Mouse (Mus musculus) heart, embryonic 16.5 days (tissue): Measurements from ENCODE around the gene Stx2. TPM values are rescaled to one million over a fixed set of nuclear protein-coding genes. Genes with fewer than 3 reads are reported as not detected.
A peak's percentile ranks its signal among the peaks of the same experiment; 100 is the strongest.

Experiments used
- ATAC-seq: fragments of 200-750 bp; cut with Nextera tagmentation; replicated peaks from 2 replicates; pipeline ENCODE4 v1.8.0; 2017; ENCODE audit warnings: moderate number of reproducible peaks; ENCODE audit not compliant: insufficient read depth, low FRiP score; ENCODE audit errors: extremely low read depth
- H3K27ac ChIP-seq: fragments of 300-500 bp; sonication (generic); 2 replicates; pipeline ENCODE4 v1.5.1; 2014; ENCODE audit warnings: mild to moderate bottlenecking, low read length, control low read depth, moderate library complexity
- H3K27me3 ChIP-seq: fragments of 300-500 bp; sonication (generic); 2 replicates; pipeline ENCODE4 v1.6.1; 2014; ENCODE audit warnings: low read length, mixed read lengths; ENCODE audit not compliant: control insufficient read depth, insufficient read depth
- H3K36me3 ChIP-seq: fragments of 300-500 bp; sonication (generic); 2 replicates; pipeline ENCODE4 v1.6.1; 2014; ENCODE audit not compliant: control insufficient read depth, insufficient read depth
- H3K4me1 ChIP-seq: fragments of 300-500 bp; sonication (generic); 2 replicates; pipeline ENCODE4 v1.6.1; 2014; ENCODE audit warnings: low read length, mixed read lengths; ENCODE audit not compliant: control insufficient read depth, insufficient read depth
- H3K4me2 ChIP-seq: fragments of 300-500 bp; sonication (generic); 2 replicates; pipeline ENCODE4 v1.6.1; 2014; ENCODE audit warnings: low read depth, mild to moderate bottlenecking, control low read depth, low read length
- H3K4me3 ChIP-seq: fragments of 300-500 bp; sonication (generic); 2 replicates; pipeline ENCODE4 v1.5.1; 2014; ENCODE audit warnings: mild to moderate bottlenecking, control low read depth, low read length
- H3K9ac ChIP-seq: fragments of 300-500 bp; sonication (generic); 2 replicates; pipeline ENCODE4 v1.6.1; 2014; ENCODE audit warnings: low read length, control low read depth
- H3K9me3 ChIP-seq: fragments of 300-500 bp; sonication (generic); replicated peaks from 2 replicates; pipeline ENCODE4 v1.6.1; 2016; ENCODE audit warnings: low read length; ENCODE audit not compliant: control insufficient read depth
- WGBS: fragments of 180-500 bp; shearing (Covaris S2); extraction: QIAGEN DNeasy Blood & Tissue Kit; methylation state at CpG from one replicate; pipeline ENCODE4 v1.1.7; 2014; 5-methylcytosine and 5-hydroxymethylcytosine counted together
- polyA plus RNA-seq: library from polyadenylated mRNA; unstranded; fragments of >200 nt; fragmentation: Nextera tagmentation; extraction: Ambion mirVana; gene quantifications from 2 replicates; pipeline ENCODE4 v1.2.1, GENCODE M21; 2015

The Stx2 gene
- 23.0 and 25.1 TPM in 2 replicates for polyA plus RNA-seq

- Histone ChIP-seq H3K27me3 (no peaks in the 10 kb centered on the region), H3K4me2 (peak within 1 kb of the TSS; percentile 91), H3K27ac (peak within 1 kb of the TSS; percentile 55), H3K9me3 (no peaks in the 10 kb centered on the region), H3K4me1 (peaks cover 13% of the 10 kb centered on the region), H3K9ac (peak within 1 kb of the TSS; percentile 88), H3K36me3 (no peaks in the 10 kb centered on the region), H3K4me3 (peak within 1 kb of the TSS; percentile 83)
- under 1% methylated on average over 35 of the region's 39 CpGs for WGBS
- ATAC-seq: peak; percentile 92
These were observed at the start of gene Stx2 for GRCm38 (mm10) chr5:129008412-129008826. TSS of gene Stx2 (minus strand) at chr5:129008574.

DNA sequence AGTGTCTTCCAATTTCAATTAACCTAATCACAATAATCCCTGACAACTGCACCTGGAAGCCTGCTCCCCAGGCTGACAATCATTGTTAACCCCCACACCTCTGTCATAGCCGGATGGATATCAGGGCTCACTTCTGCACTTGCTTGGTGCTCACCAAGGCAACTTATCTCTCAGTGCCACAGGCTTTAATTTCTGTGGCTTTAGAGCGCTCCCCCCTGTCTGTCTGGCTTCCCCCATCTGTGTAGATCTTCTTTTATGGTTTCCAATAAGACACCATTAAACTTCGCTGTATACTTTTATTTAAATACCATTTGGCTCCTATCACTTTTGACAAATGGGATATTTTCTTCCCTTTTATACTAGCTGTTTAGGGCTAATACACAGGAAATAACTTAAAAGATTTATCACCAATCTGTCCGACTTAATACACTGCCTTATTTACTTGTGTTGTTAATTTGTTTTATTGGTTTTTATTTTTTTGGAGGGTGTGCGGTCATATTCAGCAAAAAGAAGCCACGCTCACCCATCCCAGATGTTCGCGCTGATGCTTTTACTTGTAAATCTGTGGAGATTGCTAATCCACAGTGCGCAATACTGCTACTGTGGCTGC is 46.4 kb upstream of the Stx2 start:
- ATAC-seq: no peak
- H3K4me3 ChIP-seq: no peak overlapping the region
- 0 out of 2 replicates have a peak, but pooled peaks cover 8% of the 10 kb centered on the region for H3K27me3 ChIP-seq
- no peak overlapping the region for H3K4me2 ChIP-seq
- H3K4me1 ChIP-seq: no peaks in the 10 kb centered on the region
- 73% methylated on average over 9 of the region's 9 CpGs for WGBS
- no peak overlapping the region for H3K27ac ChIP-seq
- no peaks in the 10 kb centered on the region for H3K36me3 ChIP-seq
- H3K9ac ChIP-seq: no peak overlapping the region
- H3K9me3 ChIP-seq: no peaks in the 10 kb centered on the region

- 0 out of 2 replicates have a peak, but pooled peaks cover 6% of the 10 kb centered on the region for H3K27me3 ChIP-seq
- no peak overlapping the region for H3K27ac ChIP-seq
- no peaks in the 10 kb centered on the region for H3K4me1 ChIP-seq
- H3K4me3 ChIP-seq: no peak overlapping the region
- H3K36me3 ChIP-seq: no peaks in the 10 kb centered on the region
- no peak for ATAC-seq
- WGBS: 42% methylated on average over 20 of the region's 20 CpGs
- no peaks in the 10 kb centered on the region for H3K9me3 ChIP-seq
- no peak overlapping the region for H3K4me2 ChIP-seq
- H3K9ac ChIP-seq: no peak overlapping the region
These were observed 44.4 kb upstream of the Stx2 start for GRCm38 (mm10) chr5:129052636-129053355.

DNA sequence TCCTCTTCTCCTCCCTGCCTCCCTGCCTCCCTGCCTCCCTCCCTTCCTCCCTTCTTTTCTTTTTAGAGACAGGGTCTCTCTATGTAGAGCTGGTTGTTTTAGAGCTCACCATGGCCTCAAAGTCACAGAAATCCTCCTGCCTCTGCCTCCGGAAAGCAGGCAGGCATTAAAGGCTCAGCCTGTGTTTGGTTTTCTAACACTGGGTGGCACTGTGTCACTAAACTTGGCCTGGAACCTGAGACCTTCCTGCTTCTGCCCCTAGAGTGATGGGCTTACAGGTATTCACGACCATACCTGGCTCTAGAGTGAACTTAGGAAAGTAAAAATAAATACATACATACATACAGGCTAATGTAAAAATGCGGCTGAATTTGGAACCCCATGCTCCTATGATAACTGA is 43.5 kb upstream of the Stx2 start:
- H3K4me2 ChIP-seq: no peak overlapping the region
- 82% methylated on average over 3 of the region's 3 CpGs for WGBS
- no peak overlapping the region for H3K27ac ChIP-seq
- ATAC-seq: no peak
- H3K4me1 ChIP-seq: no peaks in the 10 kb centered on the region
- H3K27me3 ChIP-seq: 0 out of 2 replicates have a peak, but pooled peaks cover 6% of the 10 kb centered on the region
- H3K9me3 ChIP-seq: 0 out of 2 replicates have a peak, but pooled peaks cover 3% of the 10 kb centered on the region
- H3K36me3 ChIP-seq: no peaks in the 10 kb centered on the region
- H3K4me3 ChIP-seq: no peak overlapping the region
- no peak overlapping the region for H3K9ac ChIP-seq

DNA sequence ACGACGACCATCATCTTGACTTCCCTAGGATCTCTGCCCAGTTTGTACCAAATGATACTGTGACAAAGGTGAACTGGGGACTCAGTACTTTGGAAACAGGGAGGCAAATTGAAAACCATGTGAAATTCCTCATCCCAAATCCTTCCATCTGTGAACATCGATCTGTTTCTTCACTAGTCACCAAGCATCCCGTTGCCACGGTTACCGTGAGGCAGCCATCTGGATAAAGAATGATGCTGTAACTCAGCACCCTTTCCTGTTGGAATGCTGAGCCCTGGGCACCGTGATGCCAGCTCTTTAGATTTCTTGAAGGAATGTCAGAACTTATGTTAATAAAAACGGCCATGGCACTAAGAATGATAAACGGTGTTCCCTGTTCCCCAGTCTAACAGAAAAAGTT is 41.0 kb upstream of the Stx2 start:
- Histone ChIP-seq H3K4me1 (0 out of 2 replicates have a peak, but pooled peaks cover 2% of the 10 kb centered on the region), H3K36me3 (no peaks in the 10 kb centered on the region), H3K9me3 (0 out of 2 replicates have a peak, but pooled peaks cover 3% of the 10 kb centered on the region), H3K4me2 (no peak overlapping the region), H3K4me3 (no peak overlapping the region), H3K27ac (no peak overlapping the region), H3K27me3 (0 out of 2 replicates have a peak, but pooled peaks cover 2% of the 10 kb centered on the region), H3K9ac (no peak overlapping the region)
- ATAC-seq: no peak
- 79% methylated on average over 9 of the region's 9 CpGs for WGBS

DNA sequence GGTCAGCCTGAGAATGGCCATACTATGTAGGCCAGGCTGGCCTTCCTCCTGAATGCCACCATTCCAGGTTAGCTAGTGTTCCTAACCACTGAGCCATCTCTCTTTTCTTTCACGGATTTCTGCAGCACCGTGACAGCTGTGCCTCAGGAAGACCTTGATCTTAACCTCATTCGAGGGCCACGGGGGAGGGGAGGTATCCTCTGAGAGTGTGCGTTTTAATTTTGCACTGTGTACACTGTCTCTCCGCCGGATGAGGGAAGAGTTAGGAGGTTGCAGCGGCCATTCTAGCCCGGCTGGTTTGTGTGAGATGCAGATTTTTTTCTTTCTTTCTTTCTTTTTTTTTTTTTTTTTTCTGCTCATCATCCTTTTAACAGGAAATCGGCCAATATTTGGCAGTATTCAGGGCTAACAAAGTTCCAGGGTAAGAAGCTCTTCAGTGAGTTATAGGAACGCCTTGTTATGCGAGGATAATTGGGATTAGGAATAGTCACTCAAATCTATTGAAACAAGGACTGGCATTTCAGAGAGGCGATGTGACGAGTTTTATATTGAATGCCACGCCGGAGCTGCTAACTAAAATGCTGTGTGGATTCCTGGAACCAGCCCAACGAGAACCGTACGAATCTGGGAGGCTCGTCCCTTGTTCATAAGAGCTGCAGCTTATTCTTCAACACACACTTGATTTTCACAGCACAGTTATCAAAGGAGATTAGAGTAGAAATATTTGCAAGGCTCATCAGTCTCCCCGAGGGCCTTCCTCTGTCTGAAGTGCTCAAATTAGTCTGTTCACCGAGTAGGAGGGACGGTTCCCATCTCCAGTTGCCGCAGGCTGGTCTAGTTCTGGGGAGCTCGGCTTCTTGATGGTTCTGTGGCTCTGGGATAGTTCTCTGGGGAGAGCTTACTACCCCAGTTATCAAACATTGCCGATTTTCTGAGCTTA is 37.5 kb upstream of the Stx2 start:
- H3K27me3 ChIP-seq: no peaks in the 10 kb centered on the region
- WGBS: 47% methylated on average over 26 of the region's 26 CpGs
- no peak overlapping the region for H3K27ac ChIP-seq
- 0 out of 2 replicates have a peak, but pooled peaks cover 2% of the 10 kb centered on the region for H3K4me1 ChIP-seq
- ATAC-seq: no peak
- no peak overlapping the region for H3K4me3 ChIP-seq
- no peak overlapping the region for H3K9ac ChIP-seq
- 0 out of 2 replicates have a peak, but pooled peaks cover 3% of the 10 kb centered on the region for H3K9me3 ChIP-seq
- H3K4me2 ChIP-seq: no peak overlapping the region
- no peaks in the 10 kb centered on the region for H3K36me3 ChIP-seq

DNA sequence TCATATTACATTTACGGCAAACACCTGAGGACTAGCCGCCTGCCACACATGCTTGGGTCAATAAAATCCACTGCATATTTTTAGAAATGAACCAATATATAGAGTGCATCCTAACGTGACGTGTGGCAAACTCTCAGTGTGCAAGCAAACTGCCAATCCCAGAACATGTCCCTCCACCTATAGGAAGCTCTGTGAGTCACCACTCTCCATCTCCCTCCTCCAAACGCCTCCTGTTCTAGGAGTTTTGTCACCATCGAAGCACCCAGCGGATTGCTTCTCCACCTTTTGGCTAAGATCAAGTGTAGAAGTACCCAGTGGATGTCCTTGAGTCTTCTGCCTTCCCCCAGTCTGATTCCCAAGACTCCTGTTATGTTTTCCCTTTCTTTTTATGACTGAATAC is 29.4 kb upstream of the Stx2 start:
- ATAC-seq: no peak
- no peak overlapping the region for H3K27ac ChIP-seq
- WGBS: 78% methylated on average over 7 of the region's 7 CpGs

DNA sequence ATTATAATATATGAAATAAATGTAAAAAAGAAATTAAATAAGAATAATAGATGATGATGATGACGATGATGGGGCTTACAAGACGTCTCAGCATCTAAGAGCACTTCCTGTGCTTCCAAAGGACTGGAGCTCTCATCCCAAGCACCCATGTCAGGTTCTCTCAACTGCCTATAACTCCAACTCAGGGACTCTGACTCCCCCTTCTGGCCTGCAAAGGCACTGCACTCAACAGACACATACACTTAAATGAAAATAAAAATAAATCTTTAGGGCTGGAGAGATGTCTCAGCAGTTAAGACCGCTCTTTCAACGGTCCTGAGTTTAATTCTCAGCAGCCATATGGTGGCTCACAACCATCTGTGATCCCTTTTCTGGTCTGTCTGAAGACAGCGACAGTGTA is 28.3 kb upstream of the Stx2 start:
- no peak overlapping the region for H3K4me2 ChIP-seq
- no peak overlapping the region for H3K4me3 ChIP-seq
- H3K36me3 ChIP-seq: no peaks in the 10 kb centered on the region
- H3K27ac ChIP-seq: no peak overlapping the region
- 88% methylated on average over 5 of the region's 5 CpGs for WGBS
- no peaks in the 10 kb centered on the region for H3K4me1 ChIP-seq
- no peak for ATAC-seq
- no peaks in the 10 kb centered on the region for H3K27me3 ChIP-seq
- no peak overlapping the region for H3K9ac ChIP-seq
- H3K9me3 ChIP-seq: no peaks in the 10 kb centered on the region; the same call in 1 of the 2 replicates

More for the DNA sequence above, 29.4 kb upstream of the Stx2 start:
- no peak overlapping the region for H3K4me3 ChIP-seq
- H3K27me3 ChIP-seq: no peaks in the 10 kb centered on the region
- no peak overlapping the region for H3K9ac ChIP-seq
- no peak overlapping the region for H3K4me2 ChIP-seq
- H3K9me3 ChIP-seq: no peaks in the 10 kb centered on the region; the same call in 1 of the 2 replicates
- H3K36me3 ChIP-seq: no peaks in the 10 kb centered on the region
- no peaks in the 10 kb centered on the region for H3K4me1 ChIP-seq
